Mouse (Mus musculus) layer of hippocampus, adult 11-12 months (tissue): ENCODE data around the gene Gm14408.
"Not testable (repeated sequence)": the region's sequence is repeated elsewhere in the genome, so short reads cannot be mapped to it uniquely, and the experiment has no call there.

Experiments
- DNase-seq: peaks from one replicate; pipeline ENCODE4 v3.0.0; 2022; ENCODE audit warnings: low spot score

Gene Gm14408

GRCm38 (mm10) chr2:176830840-176831239 is at the start of gene Gm14408:
TSS of gene Gm14408 (plus strand) at chr2:176831140.
- not testable (repeated sequence) for DNase-seq

DNA sequence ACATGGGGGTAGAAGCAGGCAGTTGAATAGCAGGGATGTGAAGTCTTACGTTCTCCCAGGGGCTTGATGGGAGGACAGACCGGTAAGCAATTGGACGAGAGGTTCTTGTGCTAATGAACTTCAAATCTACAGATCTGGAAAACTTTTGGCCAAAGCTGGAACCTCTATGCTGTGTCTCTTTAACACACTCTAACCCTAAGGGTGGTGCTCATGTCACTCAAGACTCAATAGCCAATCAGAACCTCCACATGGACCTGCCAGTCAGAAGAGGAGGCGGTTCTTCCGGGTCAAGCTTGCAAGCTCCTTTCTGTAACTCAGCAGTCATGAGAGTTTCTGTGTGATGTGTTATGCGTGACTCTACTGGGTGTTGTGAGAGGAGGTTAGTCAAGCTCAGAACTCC is 32.6 kb upstream of the Gm14408 start, which contains the start of gene Gm14295:
Gm14295 (plus strand) TSS at position 301 of the 400 bp plus-strand sequence.
- DNase-seq, result not testable (repeated sequence)

DNA sequence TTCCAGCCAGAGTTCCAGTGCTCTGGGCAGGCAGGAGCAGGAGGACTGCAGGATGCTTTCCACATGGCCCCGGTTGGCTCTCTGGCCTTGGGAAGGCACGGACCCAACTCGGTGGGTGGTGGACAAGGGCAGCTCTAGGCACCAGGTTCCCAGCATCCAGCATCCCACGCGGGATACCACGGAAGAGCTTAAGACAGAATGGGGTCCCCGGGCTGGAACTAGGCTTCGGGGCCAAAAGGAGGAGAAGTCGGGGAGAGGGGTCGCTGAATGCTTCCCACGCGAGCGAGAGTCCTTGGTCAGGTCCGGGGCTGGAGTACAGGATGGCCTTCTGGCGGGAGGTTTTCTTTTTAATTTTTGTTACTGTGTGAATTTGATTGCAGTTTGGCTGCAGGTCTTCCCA is 32.2 kb upstream of the Gm14408 start:
- DNase-seq, result not testable (repeated sequence)
